Mouse (Mus musculus): Measurements from ENCODE around the gene Fibp.

DNA sequence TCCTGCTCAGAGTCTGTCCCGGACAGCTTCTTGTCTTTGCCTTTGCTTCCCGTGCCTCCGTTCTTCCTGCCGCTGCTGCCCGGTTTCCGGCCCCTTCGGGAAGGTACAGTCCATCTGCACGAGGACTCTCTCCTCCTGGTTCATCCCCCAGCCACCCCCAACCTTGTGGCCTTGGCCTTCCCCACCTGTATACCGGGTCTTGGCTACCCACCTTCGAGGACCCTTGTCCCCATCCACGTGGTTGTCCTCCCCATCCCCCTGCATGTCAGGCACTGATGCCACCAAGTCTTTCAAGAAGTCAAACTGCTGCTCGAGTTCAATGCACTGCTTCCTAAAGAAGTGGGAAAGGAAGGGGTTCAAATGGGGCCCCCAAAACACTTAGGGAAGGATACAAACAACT, 36.9 kb upstream of the Fibp start:
- no peak for TF ChIP-seq TAL1 (IDR thresholded peaks at IDR 0.05; ENCODE audit: low read length)
- TF ChIP-seq GATA1 (IDR thresholded peaks at IDR 0.05; ENCODE audit: low read length): no peak

All from erythroblast, embryonic 14.5 days (primary cell).